Mouse (Mus musculus): ENCODE data around the gene Pcnp. TPM values are rescaled to one million over a fixed set of nuclear protein-coding genes. Genes with fewer than 3 reads are reported as not detected.

Gene Pcnp
- total and polyA plus RNA-seq, 3 experiments, result 67.4 to 177 (median 154) TPM

GRCm38 (mm10) chr16:55994235-55994634 lies 35.3 kb downstream of the Pcnp start:
- no peak overlapping the region for H3K4me3 ChIP-seq (replicated peaks in 1 of 3; ENCODE audit: low read depth in 2 of 3, low read length in 2 of 3, poor library complexity in 1 of 3)
- peaks cover 60 to 84% of the 10 kb centered on the region in 2 experiments for H3K36me3 ChIP-seq (replicated peaks in 1 of 2; ENCODE audit: control insufficient read depth in 1 of 2, insufficient read depth in 1 of 2, low read length in 1 of 2)
- H3K4me1 ChIP-seq (ENCODE audit: control insufficient read depth in 1 of 2, insufficient read depth in 2 of 2), result no peaks in the 10 kb centered on the region
- no peak for TF ChIP-seq SMC3 (IDR thresholded peaks at IDR 0.05; ENCODE audit: low read depth, low read length)
- TF ChIP-seq CTCF (conservative IDR thresholded peaks at IDR 0.05 in 1 of 2, IDR thresholded peaks at IDR 0.05 in 1 of 2; ENCODE audit: low read depth in 2 of 2, low read length in 2 of 2), result no peak
- no peaks in the 10 kb centered on the region for H3K27me3 ChIP-seq (replicated peaks)
- no peak for DNase-seq (ENCODE audit: extremely low read depth)
- no peak overlapping the region for H3K27ac ChIP-seq (ENCODE audit: insufficient read depth, low read depth)
- no peak overlapping the region for H3K9ac ChIP-seq (ENCODE audit: insufficient read depth, low read depth)
- peaks cover 8% of the 10 kb centered on the region for H3K79me2 ChIP-seq (replicated peaks; ENCODE audit: control insufficient read depth, extremely low read depth, insufficient read depth, poor library complexity, severe bottlenecking)
- no peaks in the 10 kb centered on the region for H3K9me3 ChIP-seq (replicated peaks; ENCODE audit: low read length)
- no peak overlapping the region for H3K4me2 ChIP-seq (ENCODE audit: insufficient read depth, low read depth, poor library complexity, severe bottlenecking)
- in situ Hi-C loops (cut with MboI; ENCODE audit: low pct_ligation_motif_present, low pct_unique_long_range_greater_than_20kb, low sequenced_read_pairs), result loop anchor here (5.0 kb wide), 1 partner anchor 33 kb away; the partner anchor contains the start of gene Pcnp
- dilution Hi-C loops (cut with MboI; ENCODE audit: extremely low pct_ligation_motif_present, extremely low pct_unique_long_range_greater_than_20kb, low sequenced_read_pairs), result no loop called here

DNA sequence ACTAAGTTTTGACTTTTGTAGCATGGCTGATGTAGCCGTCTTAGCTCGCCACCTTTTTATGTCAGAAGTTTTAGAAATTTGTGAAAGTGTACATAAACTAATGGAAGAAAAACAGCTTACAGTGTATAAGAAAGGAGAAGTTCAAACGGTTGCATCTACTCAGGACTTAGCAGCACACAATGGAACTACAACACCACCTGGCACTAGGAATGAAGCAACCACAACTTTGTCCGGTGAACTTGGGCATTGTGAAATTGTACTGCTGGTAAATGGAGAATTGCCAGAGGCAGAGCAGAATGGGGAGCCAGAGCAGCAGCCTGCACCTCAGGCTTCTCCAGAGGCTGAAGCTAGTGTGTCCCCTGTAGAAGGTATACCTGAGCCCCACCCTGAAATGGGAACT lies 39.2 kb downstream of the Pcnp start:
- dilution Hi-C loops (cut with MboI; ENCODE audit: extremely low pct_ligation_motif_present, extremely low pct_unique_long_range_greater_than_20kb, low sequenced_read_pairs), result no loop called here
- H3K36me3 ChIP-seq (replicated peaks in 1 of 2; ENCODE audit: control insufficient read depth in 1 of 2, insufficient read depth in 1 of 2, low read length in 1 of 2), result peaks cover 49 to 80% of the 10 kb centered on the region in 2 experiments
- no peaks in the 10 kb centered on the region for H3K27me3 ChIP-seq (replicated peaks)
- no peak overlapping the region for H3K27ac ChIP-seq (ENCODE audit: insufficient read depth, low read depth)
- DNase-seq (ENCODE audit: extremely low read depth), result no peak
- no peak overlapping the region for H3K4me2 ChIP-seq (ENCODE audit: insufficient read depth, low read depth, poor library complexity, severe bottlenecking)
- H3K9ac ChIP-seq (ENCODE audit: insufficient read depth, low read depth), result no peak overlapping the region
- H3K9me3 ChIP-seq (replicated peaks; ENCODE audit: low read length), result no peaks in the 10 kb centered on the region
- H3K4me3 ChIP-seq (replicated peaks in 1 of 3; ENCODE audit: low read depth in 2 of 3, low read length in 2 of 3, poor library complexity in 1 of 3), result no peak overlapping the region
- peaks cover 18% of the 10 kb centered on the region for H3K79me2 ChIP-seq (replicated peaks; ENCODE audit: control insufficient read depth, extremely low read depth, insufficient read depth, poor library complexity, severe bottlenecking)
- TF ChIP-seq HCFC1 (IDR thresholded peaks at IDR 0.05; ENCODE audit: low read depth, low read length) (no peak), MXI1 (IDR thresholded peaks at IDR 0.05; ENCODE audit: low read depth, low read length) (no peak), TCF12 (IDR thresholded peaks at IDR 0.05; ENCODE audit: low read depth, low read length) (no peak), RAD21 (IDR thresholded peaks at IDR 0.05; ENCODE audit: low read depth, low read length) (no peak), MAX (IDR thresholded peaks at IDR 0.05; ENCODE audit: low read length) (no peak), ZNF384 (IDR thresholded peaks at IDR 0.05; ENCODE audit: low read depth, low read length) (no peak), USF1 (IDR thresholded peaks at IDR 0.05; ENCODE audit: low read depth, low read length) (no peak), E2F4 (IDR thresholded peaks at IDR 0.05; ENCODE audit: insufficient replicate concordance, low read depth, low read length) (no peak), MAFK (IDR thresholded peaks at IDR 0.05; ENCODE audit: insufficient replicate concordance, low read length) (no peak)
- no peaks in the 10 kb centered on the region for H3K4me1 ChIP-seq (ENCODE audit: control insufficient read depth in 1 of 2, insufficient read depth in 2 of 2)
- in situ Hi-C loops (cut with MboI; ENCODE audit: low pct_ligation_motif_present, low pct_unique_long_range_greater_than_20kb, low sequenced_read_pairs), result loop anchor here (5.0 kb wide), 1 partner anchor 37 kb away; the partner anchor contains the start of gene Pcnp

GRCm38 (mm10) chr16:55986001-55986400 lies 43.5 kb downstream of the Pcnp start:
- H3K9ac ChIP-seq (ENCODE audit: insufficient read depth, low read depth), result no peak overlapping the region
- no peak overlapping the region for H3K4me3 ChIP-seq (replicated peaks in 1 of 3; ENCODE audit: low read depth in 2 of 3, low read length in 2 of 3, poor library complexity in 1 of 3)
- peaks cover 38% of the 10 kb centered on the region for H3K79me2 ChIP-seq (replicated peaks; ENCODE audit: control insufficient read depth, extremely low read depth, insufficient read depth, poor library complexity, severe bottlenecking)
- no peaks in the 10 kb centered on the region for H3K27me3 ChIP-seq (replicated peaks)
- H3K4me2 ChIP-seq (ENCODE audit: insufficient read depth, low read depth, poor library complexity, severe bottlenecking), result no peak overlapping the region
- no peaks in the 10 kb centered on the region; a peak in 1 of 4 replicates for H3K4me1 ChIP-seq (ENCODE audit: control insufficient read depth in 1 of 2, insufficient read depth in 2 of 2)
- H3K36me3 ChIP-seq (replicated peaks in 1 of 2; ENCODE audit: control insufficient read depth in 1 of 2, insufficient read depth in 1 of 2, low read length in 1 of 2), result peaks cover 42 to 83% of the 10 kb centered on the region in 2 experiments
- no peak overlapping the region for H3K27ac ChIP-seq (ENCODE audit: insufficient read depth, low read depth)
- in situ Hi-C loops (cut with MboI; ENCODE audit: low pct_ligation_motif_present, low pct_unique_long_range_greater_than_20kb, low sequenced_read_pairs), result no loop called here
- dilution Hi-C loops (cut with MboI; ENCODE audit: extremely low pct_ligation_motif_present, extremely low pct_unique_long_range_greater_than_20kb, low sequenced_read_pairs), result no loop called here
- no peaks in the 10 kb centered on the region for H3K9me3 ChIP-seq (replicated peaks; ENCODE audit: low read length)
- DNase-seq (ENCODE audit: extremely low read depth), result no peak
- TF ChIP-seq MXI1 (IDR thresholded peaks at IDR 0.05; ENCODE audit: low read depth, low read length) (no peak), CHD1 (IDR thresholded peaks at IDR 0.05; ENCODE audit: low read depth, low read length) (no peak), JUND (conservative IDR thresholded peaks at IDR 0.05; ENCODE audit: low read depth, low read length) (no peak), USF2 (conservative IDR thresholded peaks at IDR 0.05; ENCODE audit: low read depth, low read length) (no peak), HCFC1 (IDR thresholded peaks at IDR 0.05; ENCODE audit: low read depth, low read length) (no peak), NRF1 (IDR thresholded peaks at IDR 0.05; ENCODE audit: low read depth, low read length) (no peak), POLR2AphosphoS2 (IDR thresholded peaks at IDR 0.05; ENCODE audit: low read depth, low read length) (no peak), MYC (IDR thresholded peaks at IDR 0.05; ENCODE audit: low read depth, low read length) (no peak), MEF2A (IDR thresholded peaks at IDR 0.05; ENCODE audit: borderline replicate concordance, low read depth, low read length) (no peak), ZNF384 (IDR thresholded peaks at IDR 0.05; ENCODE audit: low read depth, low read length) (no peak), MAZ (IDR thresholded peaks at IDR 0.05; ENCODE audit: low read depth, low read length) (no peak), MAFK (IDR thresholded peaks at IDR 0.05; ENCODE audit: insufficient replicate concordance, low read length) (no peak), CHD2 (IDR thresholded peaks at IDR 0.05; ENCODE audit: low read length) (no peak), JUN (IDR thresholded peaks at IDR 0.05; ENCODE audit: insufficient read depth, low read depth, low read length) (no peak), MAX (IDR thresholded peaks at IDR 0.05; ENCODE audit: low read length) (no peak), TBP (conservative IDR thresholded peaks at IDR 0.05; ENCODE audit: low read depth, low read length) (no peak)
